Mouse (Mus musculus): ENCODE results near the gene Aida. TPM values are rescaled to one million over a fixed set of nuclear protein-coding genes. Genes with fewer than 3 reads are reported as not detected.

Gene Aida
- 125 TPM for polyA plus RNA-seq (2014; fragmentation: Illumina TruSeq; extraction: RNeasy Lipid Tissue Mini Kit (QIAGEN cat#74804); ENCODE audit: low replicate concordance)

GRCm38 (mm10) chr1:183296465-183296864 is at the start of gene Aida:
Gene Aida (plus strand): TSS chr1:183296590.

GRCm38 (mm10) chr1:183296877-183297383 is 540 bp downstream of the Aida start, which contains the start of gene Brox:
Gene Brox (minus strand): TSS chr1:183297269.

GRCm38 (mm10) chr1:183369427-183370014 is 73.1 kb downstream of the Aida start, which contains the start of gene Mia3:
Gene Mia3 (minus strand): TSS chr1:183369553.

Other genes starting within 250 kb of the Aida start
- 0.71 TPM for gene Disp1, start 75.1 kb upstream of the Aida start, polyA plus RNA-seq (2014; fragmentation: Illumina TruSeq; extraction: RNeasy Lipid Tissue Mini Kit (QIAGEN cat#74804); ENCODE audit: low replicate concordance)
- gene Brox, start 679 bp downstream of the Aida start, polyA plus RNA-seq (2014; fragmentation: Illumina TruSeq; extraction: RNeasy Lipid Tissue Mini Kit (QIAGEN cat#74804); ENCODE audit: low replicate concordance) = 119 TPM
- 211 TPM for gene Mia3, start 73.0 kb downstream of the Aida start, polyA plus RNA-seq (2014; fragmentation: Illumina TruSeq; extraction: RNeasy Lipid Tissue Mini Kit (QIAGEN cat#74804); ENCODE audit: low replicate concordance)
- gene Taf1a, start 92.4 kb downstream of the Aida start, polyA plus RNA-seq (2014; fragmentation: Illumina TruSeq; extraction: RNeasy Lipid Tissue Mini Kit (QIAGEN cat#74804); ENCODE audit: low replicate concordance) = 8.5 TPM
- gene Hhipl2, start 121.6 kb downstream of the Aida start, polyA plus RNA-seq (2014; fragmentation: Illumina TruSeq; extraction: RNeasy Lipid Tissue Mini Kit (QIAGEN cat#74804); ENCODE audit: low replicate concordance) = not detected